In the genomic region with DNA sequence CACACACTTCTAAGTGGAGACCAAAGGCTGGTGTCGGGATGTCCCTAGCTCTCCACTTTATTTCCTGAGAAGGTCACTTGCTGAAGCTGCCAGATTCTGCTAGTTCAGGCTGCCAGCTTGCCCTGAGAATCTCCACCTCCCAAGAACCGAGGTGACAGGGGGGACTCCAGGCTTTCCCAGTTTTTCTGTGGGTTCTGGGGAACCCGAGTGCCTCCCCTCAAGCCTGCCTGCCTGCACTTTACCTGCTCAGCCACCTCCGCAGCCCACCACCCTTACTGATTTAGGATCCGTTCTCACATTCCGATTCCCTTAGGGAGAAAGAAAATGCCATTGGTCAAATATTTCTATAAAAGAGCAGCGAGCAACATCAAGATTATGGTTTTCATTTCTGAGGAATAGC, we compare ENCODE assay signal across 27 mouse cellular contexts.
"Had no signal": no experiment of that assay in that cellular context is flagged by ENCODE, and none has a peak within 500 bp of the region (broad histone marks: within the 10 kb centered on the region; RNA-seq: fewer than 3 reads in every experiment).

No protein-coding gene starts in this region.

- H3K9ac ChIP-seq: embryonic facial prominence, embryonic 12.5 days; embryonic facial prominence, embryonic 13.5 days; embryonic facial prominence, embryonic 15.5 days; forebrain, embryonic 12.5 days; forebrain, embryonic 13.5 days; forebrain, embryonic 15.5 days; forebrain, postnatal 0 days had no signal

- H3K27me3 ChIP-seq: embryonic facial prominence, embryonic 13.5 days; embryonic facial prominence, embryonic 15.5 days; forebrain, embryonic 12.5 days; forebrain, embryonic 13.5 days; forebrain, embryonic 15.5 days had no signal

- H3K9me3 ChIP-seq: embryonic facial prominence, embryonic 10.5 days; embryonic facial prominence, embryonic 12.5 days; embryonic facial prominence, embryonic 13.5 days; embryonic facial prominence, embryonic 15.5 days; forebrain, embryonic 10.5 days; forebrain, embryonic 12.5 days; forebrain, embryonic 13.5 days; forebrain, embryonic 15.5 days had no signal

- H3K27ac ChIP-seq: embryonic facial prominence, embryonic 10.5 days; embryonic facial prominence, embryonic 12.5 days; embryonic facial prominence, embryonic 13.5 days; embryonic facial prominence, embryonic 15.5 days; forebrain, embryonic 10.5 days; forebrain, embryonic 12.5 days; forebrain, embryonic 13.5 days; forebrain, embryonic 15.5 days; gastrocnemius, adult 2 months; heart, adult 2 months had no signal

- H3K4me2 ChIP-seq: embryonic facial prominence, embryonic 12.5 days; embryonic facial prominence, embryonic 13.5 days; embryonic facial prominence, embryonic 15.5 days; forebrain, embryonic 12.5 days; forebrain, embryonic 13.5 days; forebrain, embryonic 15.5 days had no signal

- ATAC-seq: forebrain, embryonic 13.5 days; forebrain, embryonic 14.5 days; forebrain, embryonic 15.5 days; forebrain, embryonic 16.5 days; forebrain, postnatal 0 days had no signal

- H3K36me3 ChIP-seq: embryonic facial prominence, embryonic 10.5 days; embryonic facial prominence, embryonic 12.5 days; embryonic facial prominence, embryonic 13.5 days; embryonic facial prominence, embryonic 15.5 days; forebrain, embryonic 10.5 days; forebrain, embryonic 12.5 days; forebrain, embryonic 15.5 days had no signal

- DNase-seq: cerebellum, adult 2 months; cerebellum, adult 8-10 months; cerebellum, adult 9-10 months; cerebellum, adult 9-11 months; cerebellum, postnatal 10 days; cerebellum, postnatal 14 days; cerebellum, postnatal 25 days; cerebellum, postnatal 36 days; embryo, embryonic 11 days; forebrain, postnatal 0 days; gastrocnemius, adult 2 months; gastrocnemius, postnatal 10 days; gastrocnemius, postnatal 14 days; gastrocnemius, postnatal 25 days; gastrocnemius, postnatal 36 days; heart, adult 2 months had no signal

- H3K4me1 ChIP-seq: embryonic facial prominence, embryonic 12.5 days; embryonic facial prominence, embryonic 13.5 days; embryonic facial prominence, embryonic 15.5 days; forebrain, embryonic 10.5 days; forebrain, embryonic 12.5 days; forebrain, embryonic 13.5 days; forebrain, embryonic 15.5 days had no signal

- H3K4me3 ChIP-seq: embryonic facial prominence, embryonic 10.5 days; embryonic facial prominence, embryonic 12.5 days; embryonic facial prominence, embryonic 13.5 days; embryonic facial prominence, embryonic 15.5 days; erythroblast, embryonic 14.5 days; forebrain, embryonic 10.5 days; forebrain, embryonic 12.5 days; forebrain, embryonic 13.5 days; forebrain, embryonic 15.5 days; gastrocnemius, adult 2 months; heart, adult 2 months had no signal
